Mouse (Mus musculus): ENCODE measurements around the gene Rapgef1. TPM values are rescaled to one million over a fixed set of nuclear protein-coding genes. Genes with fewer than 3 reads are reported as not detected.

Gene Rapgef1
- total and polyA plus RNA-seq, 3 experiments: 86.5 to 185 (median 170) TPM

DNA sequence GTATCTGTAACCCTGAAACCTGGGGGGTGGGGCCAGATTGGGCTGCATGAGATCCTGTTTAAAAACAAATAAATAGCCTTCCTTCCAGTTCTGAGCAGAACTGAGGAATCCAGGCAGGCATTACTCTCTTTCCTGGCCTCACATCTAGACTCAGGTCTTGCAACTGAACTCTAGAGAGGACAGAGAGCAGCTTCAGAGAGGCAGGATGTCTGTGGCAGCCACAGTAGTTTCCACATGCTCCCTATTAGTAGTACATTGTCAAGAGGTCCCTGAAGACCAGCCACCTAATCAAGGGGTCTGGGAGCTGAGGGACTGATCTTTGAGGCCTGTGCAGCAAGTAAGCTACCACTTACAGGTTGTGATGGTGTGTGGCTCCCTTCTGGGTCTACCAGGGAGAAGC lies 18.0 kb downstream of the Rapgef1 start:
- no peak for DNase-seq (ENCODE audit: extremely low read depth)
- in situ Hi-C loops (cut with MboI; ENCODE audit: low pct_ligation_motif_present, low pct_unique_long_range_greater_than_20kb, low sequenced_read_pairs) (no loop called here), dilution Hi-C loops (cut with MboI; ENCODE audit: extremely low pct_ligation_motif_present, extremely low pct_unique_long_range_greater_than_20kb, low sequenced_read_pairs) (no loop called here)
- TF ChIP-seq POLR2AphosphoS2 (IDR thresholded peaks at IDR 0.05; ENCODE audit: low read depth, low read length) (no peak), CHD1 (IDR thresholded peaks at IDR 0.05; ENCODE audit: low read depth, low read length) (no peak), POLR2A (IDR thresholded peaks at IDR 0.05; ENCODE audit: low read depth, low read length) (no peak), SMC3 (IDR thresholded peaks at IDR 0.05; ENCODE audit: low read depth, low read length) (no peak), MYC (IDR thresholded peaks at IDR 0.05; ENCODE audit: low read depth, low read length) (no peak), ZC3H11A (IDR thresholded peaks at IDR 0.05; ENCODE audit: low read depth, low read length) (no peak), JUN (IDR thresholded peaks at IDR 0.05; ENCODE audit: insufficient read depth, low read depth, low read length) (no peak), ELF1 (IDR thresholded peaks at IDR 0.05; ENCODE audit: low read depth, low read length) (no peak), ZKSCAN1 (IDR thresholded peaks at IDR 0.05; ENCODE audit: borderline replicate concordance, low read depth, low read length) (no peak), RCOR1 (conservative IDR thresholded peaks at IDR 0.05; ENCODE audit: low read depth, low read length) (no peak), NELFE (IDR thresholded peaks at IDR 0.05; ENCODE audit: low read depth, low read length) (no peak)
- Histone ChIP-seq H3K27ac (ENCODE audit: insufficient read depth, low read depth) (peak overlapping the region; percentile 30; the same call in 1 of the 2 replicates), H3K79me2 (replicated peaks; ENCODE audit: control insufficient read depth, extremely low read depth, insufficient read depth, poor library complexity, severe bottlenecking) (peaks cover 97% of the 10 kb centered on the region), H3K9ac (ENCODE audit: insufficient read depth, low read depth) (no peak overlapping the region), H3K27me3 (replicated peaks) (no peaks in the 10 kb centered on the region), H3K36me3 (replicated peaks in 1 of 2; ENCODE audit: control insufficient read depth in 1 of 2, insufficient read depth in 1 of 2, low read length in 1 of 2) (peaks cover 19 to 82% of the 10 kb centered on the region in 2 experiments), H3K9me3 (replicated peaks; ENCODE audit: low read length) (no peaks in the 10 kb centered on the region), H3K4me1 (ENCODE audit: control insufficient read depth in 1 of 2, insufficient read depth in 2 of 2) (peaks cover 70 to 98% of the 10 kb centered on the region in 2 experiments), H3K4me2 (ENCODE audit: insufficient read depth, low read depth, poor library complexity, severe bottlenecking) (no peak overlapping the region), H3K4me3 (replicated peaks in 1 of 3; ENCODE audit: low read depth in 2 of 3, low read length in 2 of 3, poor library complexity in 1 of 3) (no peak overlapping the region)

DNA sequence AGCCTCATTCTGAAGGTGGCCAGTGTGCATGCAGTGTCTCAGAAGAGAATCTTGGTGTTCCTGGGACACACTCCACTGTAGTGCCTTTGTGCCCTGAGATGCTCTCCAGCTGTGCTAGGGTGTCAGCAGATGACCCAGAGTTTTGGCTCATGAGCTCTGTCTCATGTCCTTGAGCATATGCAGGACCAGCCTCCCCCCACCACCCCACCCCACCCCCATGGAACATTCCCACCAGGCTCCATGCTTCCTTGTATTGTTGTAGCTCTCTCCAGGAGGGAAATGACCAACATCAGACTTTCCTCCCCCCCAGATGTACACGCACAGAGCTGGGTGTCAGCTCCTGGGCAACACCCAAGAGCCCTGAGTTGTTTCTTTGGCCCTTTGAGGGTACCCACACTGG lies 19.9 kb downstream of the Rapgef1 start:
- peaks cover 95% of the 10 kb centered on the region for H3K79me2 ChIP-seq (replicated peaks; ENCODE audit: control insufficient read depth, extremely low read depth, insufficient read depth, poor library complexity, severe bottlenecking)
- H3K27me3 ChIP-seq (replicated peaks): no peaks in the 10 kb centered on the region
- H3K27ac ChIP-seq (ENCODE audit: insufficient read depth, low read depth): peak overlapping the region; percentile 48
- no peak for DNase-seq (ENCODE audit: extremely low read depth)
- no peak for TF ChIP-seq CHD2 (IDR thresholded peaks at IDR 0.05; ENCODE audit: low read length)
- no peak for TF ChIP-seq SMC3 (IDR thresholded peaks at IDR 0.05; ENCODE audit: low read depth, low read length)
- TF ChIP-seq ETS1 (conservative IDR thresholded peaks at IDR 0.05; ENCODE audit: low read depth, low read length): no peak
- TF ChIP-seq CTCF (conservative IDR thresholded peaks at IDR 0.05 in 1 of 2, IDR thresholded peaks at IDR 0.05 in 1 of 2; ENCODE audit: low read depth in 2 of 2, low read length in 2 of 2): no peak
- peak overlapping the region in 1 of 3 experiments; percentile 0 for H3K4me3 ChIP-seq (replicated peaks in 1 of 3; ENCODE audit: low read depth in 2 of 3, low read length in 2 of 3, poor library complexity in 1 of 3)
- peaks cover 65 to 96% of the 10 kb centered on the region in 2 experiments for H3K4me1 ChIP-seq (ENCODE audit: control insufficient read depth in 1 of 2, insufficient read depth in 2 of 2)
- no peak overlapping the region for H3K9ac ChIP-seq (ENCODE audit: insufficient read depth, low read depth)
- peaks cover 19 to 80% of the 10 kb centered on the region in 2 experiments for H3K36me3 ChIP-seq (replicated peaks in 1 of 2; ENCODE audit: control insufficient read depth in 1 of 2, insufficient read depth in 1 of 2, low read length in 1 of 2)
- H3K4me2 ChIP-seq (ENCODE audit: insufficient read depth, low read depth, poor library complexity, severe bottlenecking): no peak overlapping the region
- dilution Hi-C loops (cut with MboI; ENCODE audit: extremely low pct_ligation_motif_present, extremely low pct_unique_long_range_greater_than_20kb, low sequenced_read_pairs) (no loop called here), in situ Hi-C loops (cut with MboI; ENCODE audit: low pct_ligation_motif_present, low pct_unique_long_range_greater_than_20kb, low sequenced_read_pairs) (no loop called here)
- no peaks in the 10 kb centered on the region for H3K9me3 ChIP-seq (replicated peaks; ENCODE audit: low read length)

All from CH12.LX (cell line).